Mouse (Mus musculus) kidney, adult 2 months (tissue): Measurements from ENCODE around the gene Gm10256.
"Not testable (repeated sequence)": the region's sequence is repeated elsewhere in the genome, so short reads cannot be mapped to it uniquely, and the experiment has no call there.

Experiments
- CTCF ChIP-seq: fragments of 200-500 bp; conservative IDR thresholded peaks from 2 replicates; pipeline ENCODE4 v1.5.1; 2011; ENCODE audit warnings: low read depth, mild to moderate bottlenecking, control low read depth, low read length, moderate library complexity, mixed read lengths; ENCODE audit not compliant: insufficient read depth, insufficient read length
- POLR2A ChIP-seq: fragments of 200-500 bp; IDR thresholded peaks from one replicate; pipeline ENCODE4 v1.6.1; 2011; ENCODE audit warnings: low read depth, low read length, control low read depth

DNA sequence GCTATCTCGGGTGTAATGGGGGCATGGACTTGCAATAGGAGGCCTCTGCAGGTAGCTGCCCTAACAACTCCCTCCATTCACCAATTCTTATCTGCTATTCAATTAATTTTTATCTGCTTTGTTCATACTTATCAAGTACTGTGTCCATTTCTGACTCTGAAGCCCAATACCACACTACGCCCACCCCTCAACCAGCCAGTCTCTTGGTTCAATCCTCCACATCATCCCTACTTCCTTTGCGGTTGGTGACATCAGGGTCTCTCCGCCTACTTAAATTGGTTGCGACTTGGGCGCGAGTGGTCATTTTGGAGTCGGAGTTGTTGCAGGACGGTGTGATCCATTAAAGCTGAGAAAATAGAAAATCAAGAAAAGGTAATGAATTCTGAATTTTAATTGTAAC is 70.2 kb downstream of the Gm10256 start, which contains the start of gene Gm10352:
- not testable (repeated sequence) for TF ChIP-seq POLR2A, CTCF
